Mouse (Mus musculus) liver, embryonic 14.5 days (tissue): ENCODE measurements around the gene Trmt1. TPM values are rescaled to one million over a fixed set of nuclear protein-coding genes. Genes with fewer than 3 reads are reported as not detected.

Experiments used
- ATAC-seq: fragments of 200-750 bp; cut with Nextera tagmentation; 2 replicates; pipeline ENCODE4 v1.8.0; 2017; ENCODE audit warnings: moderate number of reproducible peaks, mild to moderate bottlenecking, moderate library complexity; ENCODE audit not compliant: insufficient read depth
- DNase-seq, 3 experiments: peaks; one replicate each; pipeline ENCODE4 v3.0.0-alpha.2; 2012 to 2013; ENCODE audit warnings: low read depth in 3 of 3, low spot score in 3 of 3
- H3K27ac ChIP-seq: fragments of 300-500 bp; sonication (generic); 2 replicates; pipeline ENCODE4 v1.5.1; 2014; ENCODE audit warnings: moderate library complexity, mild to moderate bottlenecking, control low read depth, inconsistent platforms
- H3K27me3 ChIP-seq: fragments of 300-500 bp; sonication (generic); 2 replicates; pipeline ENCODE4 v1.6.1; 2014; ENCODE audit warnings: mild to moderate bottlenecking, low read length, moderate library complexity; ENCODE audit not compliant: control insufficient read depth, insufficient read depth
- H3K36me3 ChIP-seq: fragments of 300-500 bp; sonication (generic); replicated peaks from 2 replicates; pipeline ENCODE4 v1.6.1; 2014; ENCODE audit warnings: low read depth; ENCODE audit not compliant: control insufficient read depth, insufficient read depth
- H3K4me1 ChIP-seq, 2 experiments: fragments of 200-500 bp in 1 of 2; fragments of 300-500 bp in 1 of 2; sonication (generic) in 1 of 2; replicated peaks; 2 replicates each; pipeline ENCODE4 v1.6.1; 2012 to 2014; ENCODE audit warnings: antibody characterized with exemption in 1 of 2, inconsistent platforms in 1 of 2, low read length in 1 of 2; ENCODE audit not compliant: control insufficient read depth in 2 of 2, insufficient read depth in 2 of 2
- H3K4me2 ChIP-seq: fragments of 300-500 bp; sonication (generic); 2 replicates; pipeline ENCODE4 v1.6.1; 2014; ENCODE audit warnings: low read depth, mild to moderate bottlenecking, control low read depth, moderate library complexity
- H3K4me3 ChIP-seq, 2 experiments: fragments of 200-500 bp in 1 of 2; fragments of 300-500 bp in 1 of 2; sonication (generic) in 1 of 2; 2 replicates each; pipeline ENCODE4 v1.5.1; 2012 to 2014; ENCODE audit warnings: low read depth in 2 of 2, low read length in 2 of 2, mild to moderate bottlenecking in 2 of 2, control low read depth in 1 of 2, inconsistent platforms in 1 of 2, moderate library complexity in 1 of 2; ENCODE audit not compliant: insufficient read depth in 1 of 2
- H3K9ac ChIP-seq: fragments of 300-500 bp; sonication (generic); replicated peaks from 2 replicates; pipeline ENCODE4 v1.6.1; 2014; ENCODE audit warnings: mild to moderate bottlenecking, control low read depth, moderate library complexity
- H3K9me3 ChIP-seq: fragments of 300-500 bp; sonication (generic); 2 replicates; pipeline ENCODE4 v1.6.1; 2016; ENCODE audit warnings: low read length, mixed read lengths; ENCODE audit not compliant: control insufficient read depth
- CTCF ChIP-seq: IDR thresholded peaks from 2 replicates; pipeline ENCODE4 v1.5.1; 2016; ENCODE audit warnings: antibody characterized with exemption, low read depth, control low read depth
- EP300 ChIP-seq: IDR thresholded peaks from 2 replicates; pipeline ENCODE4 v1.6.1; 2016; ENCODE audit warnings: antibody characterized with exemption, low read depth
- WGBS: fragments of 180-500 bp; shearing (Covaris S2); extraction: QIAGEN DNeasy Blood & Tissue Kit; methylation state at CpG from one replicate; pipeline ENCODE4 v1.1.7; 2014; ENCODE audit not compliant: insufficient replicate concordance; 5-methylcytosine and 5-hydroxymethylcytosine counted together
- polyA plus RNA-seq, 2 experiments: library from polyadenylated mRNA; depleted of rRNA in 1 of 2; stranded (reverse) in 1 of 2; unstranded in 1 of 2; fragments of >200 nt; fragmentation: Nextera tagmentation in 1 of 2; extraction: Ambion mirVana in 1 of 2; gene quantifications; 2 replicates each; pipeline versions ENCODE4 v1.2.1 to v1.2.3; 2012 to 2014

Trmt1 gene
- 37.5 and 37.6 TPM in 2 replicates for polyA plus RNA-seq (2012; rRNA removed)
- polyA plus RNA-seq (2014; fragmentation: Nextera tagmentation; extraction: Ambion mirVana) = 27.4 and 34.1 TPM in 2 replicates

- Histone ChIP-seq H3K27ac (peak within 1 kb of the TSS; percentile 67), H3K4me2 (peak within 1 kb of the TSS; percentile 91), H3K4me1 (peaks cover 27 to 32% of the 10 kb centered on the region in 2 experiments), H3K9me3 (no peaks in the 10 kb centered on the region), H3K36me3 (peaks cover 7% of the 10 kb centered on the region; the same call in 1 of the 2 replicates), H3K4me3 (peak within 1 kb of the TSS; percentile 81), H3K27me3 (no peaks in the 10 kb centered on the region), H3K9ac (peak within 1 kb of the TSS; percentile 83)
- TF ChIP-seq EP300 = no peak
- TF ChIP-seq CTCF = no peak
- WGBS = 9% methylated on average over 20 of the region's 20 CpGs
- ATAC-seq = peak; percentile 6; the same call in 1 of the 2 replicates
- peak in 1 of 3 experiments; percentile 47 for DNase-seq
These were observed at the start of gene Trmt1 for GRCm38 (mm10) chr8:84686191-84687002. Gene Trmt1, plus strand, starts transcription at chr8:84686307.

- Histone ChIP-seq H3K4me2 (peak overlapping the region; percentile 75), H3K27ac (no peak overlapping the region), H3K4me1 (peaks cover 0 to 2% of the 10 kb centered on the region in 2 experiments; a peak in 2 of 4 replicates), H3K4me3 (peak overlapping the region; percentile 71), H3K27me3 (no peaks in the 10 kb centered on the region; the same call in 1 of the 2 replicates), H3K9ac (peak overlapping the region; percentile 73; the same call in 1 of the 2 replicates), H3K36me3 (no peaks in the 10 kb centered on the region), H3K9me3 (no peaks in the 10 kb centered on the region)
- 40% methylated on average over 8 of the region's 8 CpGs for WGBS
- no peak for DNase-seq
- TF ChIP-seq EP300 (no peak), CTCF (no peak)
- no peak for ATAC-seq
These were observed 48.1 kb upstream of the Trmt1 start for GRCm38 (mm10) chr8:84637946-84638554.

GRCm38 (mm10) chr8:84638555-84639161 is 47.4 kb upstream of the Trmt1 start:
- H3K4me3 ChIP-seq = peak overlapping the region; percentile 71
- under 1% methylated on average over 46 of the region's 52 CpGs for WGBS
- peak; percentile 5; the same call in 1 of the 2 replicates for ATAC-seq
- H3K4me2 ChIP-seq = peak overlapping the region; percentile 75
- TF ChIP-seq CTCF (no peak), EP300 (no peak)
- H3K27me3 ChIP-seq = no peaks in the 10 kb centered on the region; the same call in 1 of the 2 replicates
- H3K9me3 ChIP-seq = no peaks in the 10 kb centered on the region
- DNase-seq = no peak
- H3K36me3 ChIP-seq = no peaks in the 10 kb centered on the region
- no peak overlapping the region; the same call in 1 of the 2 replicates for H3K27ac ChIP-seq
- peak overlapping the region; percentile 73 for H3K9ac ChIP-seq
- H3K4me1 ChIP-seq = peaks cover 0 to 2% of the 10 kb centered on the region in 2 experiments; a peak in 2 of 4 replicates

- under 1% methylated on average over 106 of the region's 106 CpGs for WGBS
- Histone ChIP-seq H3K9ac (peak overlapping the region; percentile 73), H3K4me2 (peak overlapping the region; percentile 75), H3K27ac (no peak overlapping the region; the same call in 1 of the 2 replicates), H3K4me1 (peaks cover 0 to 2% of the 10 kb centered on the region in 2 experiments; a peak in 2 of 4 replicates), H3K27me3 (no peaks in the 10 kb centered on the region; the same call in 1 of the 2 replicates), H3K36me3 (no peaks in the 10 kb centered on the region), H3K4me3 (peak overlapping the region; percentile 71), H3K9me3 (no peaks in the 10 kb centered on the region)
- DNase-seq (peak; percentile 89 to 93 (median 91)), ATAC-seq (peak; percentile 92)
- TF ChIP-seq CTCF (peak; percentile 52), EP300 (no peak)
These were observed 46.7 kb upstream of the Trmt1 start for GRCm38 (mm10) chr8:84639162-84640009.
